Mouse (Mus musculus) gastrocnemius, adult 2 months (tissue): ENCODE results near the gene Tbc1d25. TPM values are rescaled to one million over a fixed set of nuclear protein-coding genes. Genes with fewer than 3 reads are reported as not detected.

ENCODE experiments used
- DNase-seq: peaks from one replicate; pipeline ENCODE4 v3.0.0; 2022
- H3K27ac ChIP-seq: fragments of 200-600 bp; 2 replicates; pipeline ENCODE4 v1.8.1; 2022; ENCODE audit warnings: mild to moderate bottlenecking
- H3K4me3 ChIP-seq: fragments of 200-600 bp; 2 replicates; pipeline ENCODE4 v1.8.1; 2022; ENCODE audit warnings: mild to moderate bottlenecking, moderate library complexity
- CTCF ChIP-seq: fragments of 200-600 bp; IDR thresholded peaks from 2 replicates; pipeline ENCODE4 v1.8.1; 2022; ENCODE audit warnings: antibody characterized with exemption, mild to moderate bottlenecking, moderate library complexity
- intact Hi-C: fragments of 180-260 bp; cut with DNase I; formaldehyde crosslinking; loops from one replicate; pipeline ENCODE4 v1.15.1; 2025
- total RNA-seq, 2 experiments: library from RNA; stranded (reverse); gene quantifications; 2 replicates each; pipeline ENCODE4 v1.2.3; 2021

Tbc1d25 gene
- total RNA-seq, 2 experiments from 2014 or later = 3.1 to 3.2 TPM

- TF ChIP-seq CTCF = no peak
- no peak overlapping the region for H3K27ac ChIP-seq
- intact Hi-C loops = no loop called here
- DNase-seq = no peak
- no peak overlapping the region for H3K4me3 ChIP-seq
Measured at GRCm38 (mm10) chrX:8123821-8124470, 52.0 kb downstream of the Tbc1d25 start.

- no peak overlapping the region for H3K27ac ChIP-seq
- no peak overlapping the region for H3K4me3 ChIP-seq
- intact Hi-C loops = no loop called here
- no peak for DNase-seq
- TF ChIP-seq CTCF = no peak
Measured at GRCm38 (mm10) chrX:8117264-8117663, 58.7 kb downstream of the Tbc1d25 start.

- Histone ChIP-seq H3K27ac (no peak overlapping the region), H3K4me3 (no peak overlapping the region)
- TF ChIP-seq CTCF = peak; percentile 28; the same call in 1 of the 2 replicates
- no peak for DNase-seq
- intact Hi-C loops = no loop called here
Measured at GRCm38 (mm10) chrX:8115275-8115674, 60.7 kb downstream of the Tbc1d25 start.

GRCm38 (mm10) chrX:8105019-8105418, 71.0 kb downstream of the Tbc1d25 start:
- intact Hi-C loops = no loop called here
- TF ChIP-seq CTCF = no peak
- no peak for DNase-seq
- H3K4me3 ChIP-seq = no peak overlapping the region
- H3K27ac ChIP-seq = no peak overlapping the region

Other genes starting within 250 kb of the Tbc1d25 start
- not detected for gene Eras, start 247.6 kb downstream of the Tbc1d25 start, total RNA-seq
- gene Hdac6, start 228.3 kb downstream of the Tbc1d25 start, total RNA-seq = 1 to 10 TPM; 4.0 to 4.4 TPM
- gene Gata1, start 198.1 kb downstream of the Tbc1d25 start, total RNA-seq = not detected
- not detected for gene Glod5, start 157.7 kb downstream of the Tbc1d25 start, total RNA-seq
- 1 to 10 TPM; 4.3 to 5.0 TPM for gene Suv39h1, start 101.4 kb downstream of the Tbc1d25 start, total RNA-seq
- under 1 TPM; 0.36 to 0.70 TPM for gene Was, start 85.7 kb downstream of the Tbc1d25 start, total RNA-seq
- 1 to 10 TPM; 9.1 to 9.4 TPM for gene Wdr13, start 43.3 kb downstream of the Tbc1d25 start, total RNA-seq
- 10 to 100 TPM; 33.9 to 82.1 TPM for gene Rbm3, start 30.3 kb downstream of the Tbc1d25 start, total RNA-seq
- 1 to 10 TPM; 9.2 to 9.3 TPM for gene Ebp, start 17.3 kb upstream of the Tbc1d25 start, total RNA-seq
- gene Porcn, start 30.3 kb upstream of the Tbc1d25 start, total RNA-seq = 1 to 10 TPM; 4.2 to 5.4 TPM
- gene Ftsj1, start 76.2 kb upstream of the Tbc1d25 start, total RNA-seq = 10 to 100 TPM; 13.9 to 16.0 TPM
- not detected for gene Slc38a5, start 95.0 kb upstream of the Tbc1d25 start, total RNA-seq
- not detected for gene Ssxb10, start 151.2 kb upstream of the Tbc1d25 start, total RNA-seq
- gene Ssxb9, start 190.8 kb upstream of the Tbc1d25 start, total RNA-seq = not detected
- not detected for gene Ssxb1, start 237.1 kb upstream of the Tbc1d25 start, total RNA-seq